Mouse (Mus musculus): ENCODE data around the gene Ppp4r1.

GRCm38 (mm10) chr17:65753130-65753529 lies 29.2 kb upstream of the Ppp4r1 start:
- TF ChIP-seq POLR2A (IDR thresholded peaks at IDR 0.05; ENCODE audit: borderline replicate concordance, control insufficient read depth, low read depth, low read length) (no peak), CTCF (IDR thresholded peaks at IDR 0.05; ENCODE audit: control insufficient read depth, insufficient read depth, low read length) (no peak)

Data from bone marrow, adult 2 months (tissue).